Mouse (Mus musculus): ENCODE data around the gene Slc22a2.
A peak's percentile ranks its signal among the peaks of the same experiment; 100 is the strongest.
"Not testable (repeated sequence)": the region's sequence is repeated elsewhere in the genome, so short reads cannot be mapped to it uniquely, and the experiment has no call there.

The Slc22a2 gene

GRCm38 (mm10) chr17:12583991-12584390, at the start of gene Slc22a2:
Gene Slc22a2, plus strand, starts transcription at chr17:12584132.
- no peak for DNase-seq

- DNase-seq, result peak; percentile 60 to 75
Observed at GRCm38 (mm10) chr17:12534353-12535145, 49.4 kb upstream of the Slc22a2 start.

- DNase-seq, result no peak
Observed at GRCm38 (mm10) chr17:12562215-12562614, 21.7 kb upstream of the Slc22a2 start.

- not testable (repeated sequence) for DNase-seq
Observed at GRCm38 (mm10) chr17:12564481-12565000, 19.4 kb upstream of the Slc22a2 start.

- no peak for DNase-seq
Observed at GRCm38 (mm10) chr17:12565443-12565842, 18.5 kb upstream of the Slc22a2 start.

- DNase-seq, result peak; percentile 9 to 21
Observed at GRCm38 (mm10) chr17:12571316-12571715, 12.6 kb upstream of the Slc22a2 start.

GRCm38 (mm10) chr17:12571924-12572463, 11.9 kb upstream of the Slc22a2 start:
- peak in 1 of 2 experiments; percentile 9 for DNase-seq

- DNase-seq, result no peak
Observed at GRCm38 (mm10) chr17:12575391-12575790, 8.5 kb upstream of the Slc22a2 start.

- DNase-seq, result no peak
Observed at GRCm38 (mm10) chr17:12577096-12577495, 6.8 kb upstream of the Slc22a2 start.

GRCm38 (mm10) chr17:12585366-12585765, 1.4 kb downstream of the Slc22a2 start:
- no peak for DNase-seq

GRCm38 (mm10) chr17:12586966-12587365, 3.0 kb downstream of the Slc22a2 start:
- DNase-seq, result no peak

- no peak for DNase-seq
Observed at GRCm38 (mm10) chr17:12588801-12589247, 4.9 kb downstream of the Slc22a2 start.

GRCm38 (mm10) chr17:12590911-12591625, 7.1 kb downstream of the Slc22a2 start:
- no peak for DNase-seq

- no peak for DNase-seq
Observed at GRCm38 (mm10) chr17:12595846-12596515, 12.0 kb downstream of the Slc22a2 start.

- no peak for DNase-seq
Observed at GRCm38 (mm10) chr17:12606634-12607033, 22.7 kb downstream of the Slc22a2 start.

GRCm38 (mm10) chr17:12607202-12607601, 23.3 kb downstream of the Slc22a2 start:
- no peak for DNase-seq

GRCm38 (mm10) chr17:12614511-12615385, 30.8 kb downstream of the Slc22a2 start:
- no peak for DNase-seq

- DNase-seq, result no peak
Observed at GRCm38 (mm10) chr17:12615429-12615828, 31.5 kb downstream of the Slc22a2 start.

GRCm38 (mm10) chr17:12619641-12620040, 35.7 kb downstream of the Slc22a2 start:
- DNase-seq, result no peak

GRCm38 (mm10) chr17:12627983-12628382, 44.1 kb downstream of the Slc22a2 start:
- DNase-seq, result no peak

GRCm38 (mm10) chr17:12630976-12631730, 47.2 kb downstream of the Slc22a2 start:
- no peak for DNase-seq

All from lung, adult 18-20 months (tissue).